Mouse (Mus musculus) heart, embryonic 15.5 days (tissue): Measurements from ENCODE around the gene Brca2. TPM values are rescaled to one million over a fixed set of nuclear protein-coding genes. Genes with fewer than 3 reads are reported as not detected.

Experiments used
- ATAC-seq: fragments of 200-750 bp; cut with Nextera tagmentation; replicated peaks from 2 replicates; pipeline ENCODE4 v1.8.0; 2017; ENCODE audit warnings: low read depth, moderate TSS enrichment; ENCODE audit not compliant: insufficient number of reproducible peaks, insufficient read depth, low FRiP score
- H3K27ac ChIP-seq: fragments of 300-500 bp; sonication (generic); 2 replicates; pipeline ENCODE4 v1.5.1; 2015; ENCODE audit warnings: mild to moderate bottlenecking, inconsistent platforms
- H3K27me3 ChIP-seq: fragments of 300-500 bp; sonication (generic); 2 replicates; pipeline ENCODE4 v1.6.1; 2015; ENCODE audit warnings: inconsistent platforms
- H3K36me3 ChIP-seq: fragments of 300-500 bp; sonication (generic); 2 replicates; pipeline ENCODE4 v1.6.1; 2015; ENCODE audit warnings: mild to moderate bottlenecking, inconsistent platforms
- H3K4me1 ChIP-seq: fragments of 300-500 bp; sonication (generic); replicated peaks from 2 replicates; pipeline ENCODE4 v1.6.1; 2015; ENCODE audit warnings: inconsistent platforms
- H3K4me2 ChIP-seq: fragments of 300-500 bp; sonication (generic); 2 replicates; pipeline ENCODE4 v1.6.1; 2015; ENCODE audit warnings: inconsistent platforms, mild to moderate bottlenecking, moderate library complexity
- H3K4me3 ChIP-seq: fragments of 300-500 bp; sonication (generic); 2 replicates; pipeline ENCODE4 v1.5.1; 2015; ENCODE audit warnings: mild to moderate bottlenecking, inconsistent platforms
- H3K9ac ChIP-seq: fragments of 300-500 bp; sonication (generic); 2 replicates; pipeline ENCODE4 v1.6.1; 2015; ENCODE audit warnings: mild to moderate bottlenecking, inconsistent platforms
- H3K9me3 ChIP-seq: fragments of 300-500 bp; sonication (generic); replicated peaks from 2 replicates; pipeline ENCODE4 v1.6.1; 2016; ENCODE audit warnings: inconsistent platforms
- WGBS: fragments of 180-500 bp; shearing (Covaris S2); methylation state at CpG from one replicate; pipeline ENCODE4 v1.1.7; 2015; ENCODE audit warnings: mixed read lengths; 5-methylcytosine and 5-hydroxymethylcytosine counted together
- polyA plus RNA-seq: library from polyadenylated mRNA; unstranded; fragments of >200 nt; fragmentation: Nextera tagmentation; extraction: Ambion mirVana; gene quantifications from 2 replicates; pipeline ENCODE4 v1.2.1, GENCODE M21; 2015

The Brca2 gene
- polyA plus RNA-seq, 1 experiment from 2014 or later: 17.1 TPM

DNA sequence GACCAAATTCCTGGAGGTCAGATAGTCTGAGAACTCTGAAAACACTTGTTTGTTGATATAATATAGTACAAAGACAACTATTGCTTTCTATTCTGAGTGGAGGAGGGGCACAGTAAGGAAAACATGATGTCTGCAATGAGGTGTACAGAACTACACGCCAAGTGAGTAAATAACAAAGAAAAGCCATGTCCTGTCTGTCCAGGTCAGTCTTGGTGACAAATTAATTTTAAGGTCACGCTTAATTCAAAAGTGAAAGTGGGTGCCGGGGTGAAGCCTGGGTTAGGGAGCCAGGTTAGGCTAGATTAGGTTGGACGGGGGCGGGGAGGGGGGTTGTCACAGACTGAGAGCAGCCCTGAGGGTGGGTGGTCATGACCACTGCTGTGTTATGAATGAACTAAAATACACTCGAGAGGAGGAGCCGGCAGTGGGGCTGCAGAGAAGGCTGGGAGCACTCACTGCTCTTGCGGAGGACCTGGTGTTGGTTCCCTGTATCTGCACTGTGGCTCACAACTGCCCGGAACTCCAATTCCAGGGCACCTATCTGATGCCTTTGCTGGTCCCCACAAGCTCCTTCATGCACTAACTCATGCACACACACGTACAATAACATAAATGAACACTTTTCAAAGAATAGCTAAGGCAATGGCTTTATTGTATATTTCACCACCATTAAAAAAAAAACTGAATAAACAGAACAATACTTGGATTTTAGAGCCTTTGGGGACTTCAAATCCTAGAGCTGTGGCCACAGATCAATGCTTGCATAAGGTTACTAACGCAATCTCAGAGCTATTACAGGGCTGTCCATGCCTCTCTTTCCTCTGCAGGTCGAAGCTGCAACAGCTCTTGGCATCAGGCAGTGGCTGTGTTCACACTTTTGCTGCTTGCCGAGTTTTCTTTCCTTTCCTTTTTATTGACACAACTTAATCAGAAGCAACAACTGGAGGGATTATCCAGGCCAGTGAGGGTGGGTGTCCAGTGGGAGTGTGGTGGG, 77.2 kb downstream of the Brca2 start:
- no peak overlapping the region for H3K27ac ChIP-seq
- no peaks in the 10 kb centered on the region for H3K27me3 ChIP-seq
- H3K4me1 ChIP-seq: peaks cover 7% of the 10 kb centered on the region
- H3K4me3 ChIP-seq: no peak overlapping the region
- ATAC-seq: no peak
- H3K36me3 ChIP-seq: 0 out of 2 replicates have a peak, but pooled peaks cover 3% of the 10 kb centered on the region
- H3K9ac ChIP-seq: no peak overlapping the region
- H3K4me2 ChIP-seq: no peak overlapping the region
- H3K9me3 ChIP-seq: no peaks in the 10 kb centered on the region
- WGBS: 69% methylated on average over 13 of the region's 13 CpGs

DNA sequence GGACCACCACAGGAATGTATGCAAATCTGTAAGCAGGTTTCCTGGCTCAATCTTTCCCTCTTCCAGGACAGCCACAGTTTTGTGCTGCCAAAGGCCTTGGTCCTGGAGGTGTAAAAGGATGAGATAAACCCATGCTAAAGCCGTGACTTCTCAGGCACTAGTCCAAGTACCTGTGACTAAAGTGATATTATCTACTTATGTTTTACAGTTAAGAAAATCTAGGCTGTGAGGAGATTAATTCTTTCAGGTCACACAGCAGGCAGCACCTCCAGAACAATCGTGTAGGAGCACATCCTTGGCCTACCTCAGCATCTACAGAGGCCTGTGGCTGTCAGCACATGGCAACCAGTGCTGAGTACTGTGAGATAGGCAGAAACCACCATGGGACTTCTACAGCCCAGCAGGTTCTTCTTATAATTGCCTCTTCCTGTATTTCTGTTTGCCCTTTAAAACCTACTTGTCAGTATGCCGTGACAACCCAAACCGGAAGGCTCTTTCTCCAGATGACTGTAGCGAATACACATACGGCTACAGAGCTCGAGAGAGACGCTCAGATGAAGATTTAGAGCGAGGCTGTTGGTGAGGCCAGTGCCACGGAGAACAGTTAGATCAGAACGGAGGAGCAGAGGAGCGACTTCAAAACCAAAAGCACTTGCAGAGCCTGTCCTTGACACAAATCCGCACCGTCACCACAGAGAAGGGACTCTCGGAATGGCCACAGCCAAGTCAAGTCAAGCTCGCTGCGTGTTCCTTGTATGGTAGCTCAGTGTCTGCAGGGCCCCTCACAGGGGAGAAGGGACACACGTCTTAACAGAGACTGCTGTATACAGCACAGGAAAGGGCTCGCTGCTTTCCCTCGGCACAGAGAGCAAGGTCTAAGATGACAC, 78.4 kb downstream of the Brca2 start:
- WGBS: 63% methylated on average over 20 of the region's 20 CpGs
- no peaks in the 10 kb centered on the region for H3K27me3 ChIP-seq
- ATAC-seq: no peak
- 0 out of 2 replicates have a peak, but pooled peaks cover 3% of the 10 kb centered on the region for H3K36me3 ChIP-seq
- H3K4me3 ChIP-seq: no peak overlapping the region
- peaks cover 3% of the 10 kb centered on the region; the same call in 1 of the 2 replicates for H3K4me1 ChIP-seq
- no peak overlapping the region for H3K4me2 ChIP-seq
- 0 out of 2 replicates have a peak overlapping the region, but pooled peaks have one; percentile 4 for H3K9ac ChIP-seq
- no peak overlapping the region for H3K27ac ChIP-seq
- no peaks in the 10 kb centered on the region for H3K9me3 ChIP-seq

DNA sequence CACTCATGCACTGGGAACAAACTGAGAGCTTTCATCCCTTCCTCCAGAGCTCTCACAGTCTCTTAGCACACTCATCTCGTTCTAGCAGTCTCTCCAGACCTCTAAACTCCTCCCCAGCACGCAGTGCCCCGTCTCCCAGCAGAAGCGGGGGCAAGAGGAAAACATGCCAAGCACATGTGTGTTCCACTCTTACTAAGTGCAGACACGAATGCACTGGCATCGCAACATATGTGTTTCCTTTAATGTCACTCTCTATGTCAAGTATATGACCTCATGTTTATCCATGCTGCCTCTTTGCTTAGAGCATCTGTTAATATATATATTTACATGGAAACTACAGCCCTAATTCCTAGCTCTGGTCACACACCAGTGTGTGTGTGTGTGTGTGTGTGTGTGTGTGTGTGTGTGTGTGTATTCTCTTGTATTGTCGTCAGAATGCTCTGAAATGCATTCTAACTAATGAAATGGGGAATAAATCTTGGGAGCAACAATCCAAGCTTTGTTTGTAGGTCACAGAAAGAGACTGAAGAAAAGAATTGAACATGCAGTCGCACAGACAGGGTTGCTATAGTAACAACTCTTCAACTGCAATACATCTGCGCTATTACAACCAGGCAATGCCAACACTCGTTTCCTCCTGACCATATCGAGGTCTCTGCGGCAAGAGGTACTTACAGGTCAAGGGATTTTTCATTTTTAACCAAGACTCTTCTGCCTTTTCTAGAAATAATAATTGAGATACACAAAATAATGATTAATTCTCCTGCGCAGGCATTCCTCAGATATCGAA, 79.2 kb downstream of the Brca2 start:
- Histone ChIP-seq H3K27me3 (no peaks in the 10 kb centered on the region), H3K4me2 (no peak overlapping the region), H3K9me3 (no peaks in the 10 kb centered on the region), H3K27ac (no peak overlapping the region), H3K36me3 (0 out of 2 replicates have a peak, but pooled peaks cover 5% of the 10 kb centered on the region), H3K4me1 (peaks cover 3% of the 10 kb centered on the region; the same call in 1 of the 2 replicates), H3K9ac (0 out of 2 replicates have a peak overlapping the region, but pooled peaks have one; percentile 4), H3K4me3 (no peak overlapping the region)
- WGBS: 82% methylated on average over 14 of the region's 14 CpGs
- ATAC-seq: no peak

DNA sequence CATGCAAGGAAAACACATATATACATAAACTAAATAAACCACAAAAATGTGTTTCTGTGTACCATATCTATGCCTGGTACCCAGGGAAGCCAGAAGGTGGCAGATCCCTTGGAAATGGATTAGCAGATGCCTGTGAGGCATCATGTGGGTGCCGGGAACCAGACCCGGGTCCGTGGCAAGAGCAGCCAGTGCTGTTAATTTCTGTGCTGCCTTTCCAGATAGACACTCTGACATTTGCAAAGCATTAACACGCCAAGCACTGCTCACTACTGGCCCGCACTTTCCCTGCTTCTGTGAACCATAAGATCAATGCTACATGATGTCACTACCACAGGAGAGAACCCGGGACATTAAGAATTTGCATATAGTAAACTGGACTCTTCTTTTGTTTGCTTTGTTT, 83.7 kb downstream of the Brca2 start:
- no peak overlapping the region for H3K4me3 ChIP-seq
- no peak overlapping the region for H3K4me2 ChIP-seq
- H3K4me1 ChIP-seq: no peaks in the 10 kb centered on the region
- no peak for ATAC-seq
- H3K9me3 ChIP-seq: no peaks in the 10 kb centered on the region
- H3K9ac ChIP-seq: no peak overlapping the region
- H3K27me3 ChIP-seq: no peaks in the 10 kb centered on the region
- 0 out of 2 replicates have a peak, but pooled peaks cover 6% of the 10 kb centered on the region for H3K36me3 ChIP-seq
- WGBS: 94% methylated on average over 6 of the region's 6 CpGs
- H3K27ac ChIP-seq: no peak overlapping the region

- Histone ChIP-seq H3K9me3 (no peaks in the 10 kb centered on the region), H3K9ac (no peak overlapping the region), H3K4me1 (no peaks in the 10 kb centered on the region), H3K36me3 (0 out of 2 replicates have a peak, but pooled peaks cover 3% of the 10 kb centered on the region), H3K4me3 (no peak overlapping the region), H3K27me3 (no peaks in the 10 kb centered on the region), H3K4me2 (no peak overlapping the region), H3K27ac (no peak overlapping the region)
- 91% methylated on average over 8 of the region's 8 CpGs for WGBS
- no peak for ATAC-seq
These were observed 85.2 kb downstream of the Brca2 start for GRCm38 (mm10) chr5:150607631-150608030.

GRCm38 (mm10) chr5:150611136-150611535, 88.7 kb downstream of the Brca2 start:
- no peak for ATAC-seq
- Histone ChIP-seq H3K27ac (no peak overlapping the region), H3K9ac (no peak overlapping the region), H3K9me3 (no peaks in the 10 kb centered on the region), H3K27me3 (no peaks in the 10 kb centered on the region), H3K4me2 (no peak overlapping the region), H3K36me3 (0 out of 2 replicates have a peak, but pooled peaks cover 3% of the 10 kb centered on the region), H3K4me1 (no peaks in the 10 kb centered on the region), H3K4me3 (no peak overlapping the region)
- WGBS: 74% methylated on average over 1 of the region's 1 CpGs

DNA sequence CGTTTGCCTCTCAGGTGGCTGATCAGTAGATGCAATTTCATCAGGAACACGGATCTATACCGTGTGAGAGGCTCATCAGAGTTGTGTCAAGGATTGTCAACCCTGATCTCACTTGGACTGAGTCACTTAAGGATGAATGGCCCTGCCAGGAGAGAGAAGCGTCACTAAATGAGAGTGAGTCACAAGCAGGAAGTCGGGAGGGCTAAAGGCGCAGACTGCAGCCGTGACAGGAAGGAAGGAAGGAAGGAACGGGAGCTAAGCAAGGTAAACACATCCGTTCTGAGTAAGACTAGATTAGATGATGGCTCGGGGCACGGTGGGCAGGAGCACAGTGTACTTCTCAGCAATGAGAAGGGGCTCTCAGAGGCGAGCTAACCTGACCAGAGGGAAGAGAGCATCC, 89.3 kb downstream of the Brca2 start:
- ATAC-seq: no peak
- Histone ChIP-seq H3K9me3 (no peaks in the 10 kb centered on the region), H3K9ac (no peak overlapping the region), H3K27ac (no peak overlapping the region), H3K27me3 (no peaks in the 10 kb centered on the region), H3K4me3 (no peak overlapping the region), H3K36me3 (0 out of 2 replicates have a peak, but pooled peaks cover under 1% of the 10 kb centered on the region), H3K4me2 (no peak overlapping the region), H3K4me1 (no peaks in the 10 kb centered on the region)
- 52% methylated on average over 12 of the region's 12 CpGs for WGBS

DNA sequence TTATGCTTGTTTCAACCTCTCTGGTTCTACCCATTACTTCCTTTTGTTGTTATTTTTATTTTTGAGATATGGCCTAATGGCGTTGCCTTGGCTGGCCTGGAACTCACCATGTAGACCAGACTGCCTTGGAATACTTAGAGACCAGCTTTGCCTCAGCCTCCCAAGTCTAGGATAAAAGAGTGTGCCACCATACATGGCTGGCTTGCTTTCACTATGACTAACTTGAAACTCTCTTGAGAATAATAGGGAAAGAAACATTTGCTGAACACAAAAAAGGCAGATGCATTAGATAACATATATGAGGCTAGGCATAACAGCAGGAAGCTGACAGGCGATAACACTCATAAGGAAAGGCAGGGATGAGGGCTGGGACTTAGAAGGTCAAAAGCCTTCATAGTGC, 91.6 kb downstream of the Brca2 start:
- no peak overlapping the region for H3K4me2 ChIP-seq
- WGBS: 72% methylated on average over 2 of the region's 2 CpGs
- no peak for ATAC-seq
- H3K9me3 ChIP-seq: no peaks in the 10 kb centered on the region
- H3K36me3 ChIP-seq: no peaks in the 10 kb centered on the region
- H3K4me3 ChIP-seq: no peak overlapping the region
- H3K27ac ChIP-seq: no peak overlapping the region
- no peaks in the 10 kb centered on the region for H3K27me3 ChIP-seq
- no peak overlapping the region for H3K9ac ChIP-seq
- H3K4me1 ChIP-seq: no peaks in the 10 kb centered on the region

GRCm38 (mm10) chr5:150616216-150616615, 93.8 kb downstream of the Brca2 start:
- Histone ChIP-seq H3K9me3 (no peaks in the 10 kb centered on the region), H3K4me2 (no peak overlapping the region), H3K4me1 (no peaks in the 10 kb centered on the region), H3K9ac (no peak overlapping the region), H3K27me3 (no peaks in the 10 kb centered on the region), H3K4me3 (no peak overlapping the region), H3K27ac (no peak overlapping the region), H3K36me3 (no peaks in the 10 kb centered on the region)
- ATAC-seq: no peak
- 97% methylated on average over 2 of the region's 2 CpGs for WGBS

DNA sequence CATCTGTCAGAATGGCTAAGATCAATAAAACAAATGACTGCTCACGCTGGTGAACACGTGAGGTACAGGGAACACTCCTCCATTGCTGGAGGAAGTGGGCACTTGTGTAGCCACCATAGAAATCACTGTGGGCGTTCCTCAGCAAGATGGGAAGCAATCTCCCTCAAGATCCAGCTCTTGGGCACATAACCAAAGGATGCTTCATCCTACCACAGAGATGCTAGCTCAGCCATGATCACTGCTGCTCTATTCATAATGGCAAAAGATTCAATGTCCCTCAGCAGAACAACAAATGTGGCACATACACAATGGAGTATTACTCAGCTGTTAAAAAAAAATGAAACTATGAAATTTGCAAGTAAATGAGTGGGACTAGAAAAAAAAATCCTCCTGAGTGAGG, 94.3 kb downstream of the Brca2 start:
- Histone ChIP-seq H3K36me3 (no peaks in the 10 kb centered on the region), H3K9me3 (no peaks in the 10 kb centered on the region), H3K27me3 (no peaks in the 10 kb centered on the region), H3K4me2 (no peak overlapping the region), H3K9ac (no peak overlapping the region), H3K4me1 (no peaks in the 10 kb centered on the region), H3K27ac (no peak overlapping the region), H3K4me3 (no peak overlapping the region)
- WGBS: 79% methylated on average over 3 of the region's 3 CpGs
- ATAC-seq: no peak
